Mouse (Mus musculus) bone marrow macrophage, adult 2 months (primary cell): Measurements from ENCODE around the gene Syt5.

Source experiments
- CTCF ChIP-seq: IDR thresholded peaks from 2 replicates; pipeline ENCODE4 v1.5.1; 2012; ENCODE audit warnings: low read depth, mild to moderate bottlenecking, low read length, moderate library complexity
- POLR2A ChIP-seq: IDR thresholded peaks from 2 replicates; pipeline ENCODE4 v1.6.1; 2012; ENCODE audit warnings: mild to moderate bottlenecking, low read depth, low read length, borderline replicate concordance

GRCm38 (mm10) chr7:4509863-4510608 is 37.3 kb downstream of the Syt5 start:
- peak; percentile 50 for TF ChIP-seq CTCF
- no peak for TF ChIP-seq POLR2A
